Mouse (Mus musculus) heart, postnatal 14 days (tissue): ENCODE results near the gene Sstr2. TPM values are rescaled to one million over a fixed set of nuclear protein-coding genes. Genes with fewer than 3 reads are reported as not detected.

Experiments used
- total RNA-seq, 2 experiments: library from RNA; stranded (reverse); gene quantifications; 2 replicates each; pipeline ENCODE4 v1.2.3; 2021

The Sstr2 gene
- total RNA-seq, 2 experiments from 2014 or later = not detected

Other genes with a start within 250 kb of the Sstr2 start
- gene Cog1, start 29.8 kb downstream of the Sstr2 start, total RNA-seq = 10 to 100 TPM; 16.1 to 18.5 TPM
- gene Slc39a11, start 30.7 kb downstream of the Sstr2 start, total RNA-seq = 1 to 10 TPM; 2.9 to 3.7 TPM
- 10 to 100 TPM; 15.3 to 16.0 TPM for gene Fam104a, start 64.8 kb downstream of the Sstr2 start, total RNA-seq
- 1 to 10 TPM; 6.5 to 7.1 TPM for gene D11Wsu47e, start 65.1 kb downstream of the Sstr2 start, total RNA-seq
- under 1 TPM in 1 of 2 experiments, not detected in 1; 0.20 TPM for gene Cpsf4l, start 90.7 kb downstream of the Sstr2 start, total RNA-seq
- gene Cdc42ep4, start 132.5 kb downstream of the Sstr2 start, total RNA-seq = 10 to 100 TPM; 30.9 to 33.4 TPM